Mouse (Mus musculus) CD4-positive, CD25-positive, alpha-beta regulatory T cell, adult 2 months (primary cell): ENCODE measurements around the gene Fam69b.

Source experiments
- DNase-seq: peaks from one replicate; pipeline ENCODE4 v3.0.0-alpha.2; 2012; ENCODE audit warnings: low read depth, low spot score

The Fam69b gene

DNA sequence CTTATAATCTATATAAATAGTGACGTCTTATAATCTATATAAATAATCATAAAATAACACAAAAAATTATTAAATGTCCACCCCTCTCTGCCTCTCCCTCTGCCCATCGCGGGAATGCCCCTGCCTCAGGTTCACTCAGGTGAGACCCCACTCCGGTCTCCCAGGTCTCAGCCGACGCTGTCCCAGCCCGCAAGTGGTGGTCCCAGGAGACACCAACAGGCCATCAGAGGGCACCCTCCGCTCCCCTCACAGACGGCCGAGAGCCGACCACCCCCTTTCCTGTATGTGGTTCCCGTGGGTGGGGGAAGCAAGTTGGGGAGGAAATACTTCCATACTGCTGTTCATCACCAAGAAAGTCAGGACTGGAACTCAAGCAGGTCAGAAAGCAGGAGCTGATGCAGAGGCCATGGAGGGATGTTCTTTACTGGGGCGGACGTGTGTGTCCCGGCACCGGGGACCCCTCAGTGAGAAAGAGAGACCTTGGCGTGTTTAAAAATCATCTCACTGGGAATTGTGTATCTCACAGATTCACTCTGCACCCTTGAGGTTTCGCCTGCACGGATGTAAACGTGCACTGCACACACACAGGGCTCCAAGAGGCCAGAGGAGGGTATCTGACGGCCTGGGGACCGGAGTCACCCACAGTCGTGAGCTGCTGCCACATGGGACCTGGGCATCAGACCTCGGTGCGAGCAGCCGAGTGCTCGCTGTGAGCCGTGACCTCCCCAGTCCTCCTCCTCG is 33.7 kb downstream of the Fam69b start:
- DNase-seq = no peak

GRCm38 (mm10) chr2:26662509-26662882 is 34.2 kb downstream of the Fam69b start:
- no peak for DNase-seq

- DNase-seq = no peak
Measured at GRCm38 (mm10) chr2:26663112-26663511, 34.9 kb downstream of the Fam69b start.

GRCm38 (mm10) chr2:26663551-26663950 is 35.3 kb downstream of the Fam69b start:
- DNase-seq = peak; percentile 78

- peak; percentile 69 for DNase-seq
Measured at GRCm38 (mm10) chr2:26668746-26669145, 40.5 kb downstream of the Fam69b start.

DNA sequence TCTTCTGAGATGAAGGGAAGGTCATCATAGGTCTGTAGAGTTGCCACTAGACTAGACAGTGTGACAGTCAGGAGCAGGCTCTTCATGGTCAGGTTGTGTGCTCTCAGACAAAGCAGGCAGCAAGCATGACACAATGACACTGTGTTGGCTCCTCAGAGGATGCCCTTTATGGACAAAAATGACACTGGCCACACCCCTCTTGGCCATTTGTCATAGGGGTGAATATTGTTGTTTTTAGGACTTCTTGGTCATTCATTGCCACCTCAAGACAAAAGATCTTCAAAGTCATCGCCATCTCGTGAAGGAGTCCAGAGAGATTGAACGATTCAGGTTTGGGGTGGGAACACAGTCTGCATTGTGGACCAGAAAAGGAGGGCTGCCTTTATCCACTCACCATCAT is 42.9 kb downstream of the Fam69b start, which contains the start of gene Lcn4:
Gene Lcn4 (minus strand): TSS at position 101 of the 400 bp plus-strand sequence.
- DNase-seq = no peak
